Mouse (Mus musculus) lung, embryonic 16.5 days (tissue): Measurements from ENCODE around the gene Reln. TPM values are rescaled to one million over a fixed set of nuclear protein-coding genes. Genes with fewer than 3 reads are reported as not detected.

Experiments used
- ATAC-seq: fragments of 200-750 bp; cut with Nextera tagmentation; 2 replicates; pipeline ENCODE4 v1.8.0; 2017; ENCODE audit warnings: low read depth, mild to moderate bottlenecking, moderate library complexity
- H3K27ac ChIP-seq: fragments of 300-500 bp; sonication (generic); 2 replicates; pipeline ENCODE4 v1.5.1; 2014; ENCODE audit warnings: mild to moderate bottlenecking, control low read depth, low read length
- H3K27me3 ChIP-seq: fragments of 300-500 bp; sonication (generic); 2 replicates; pipeline ENCODE4 v1.6.1; 2014; ENCODE audit warnings: low read depth, low read length, mixed read lengths; ENCODE audit not compliant: control insufficient read depth, insufficient read depth
- H3K36me3 ChIP-seq: fragments of 300-500 bp; sonication (generic); 2 replicates; pipeline ENCODE4 v1.6.1; 2014; ENCODE audit warnings: low read length; ENCODE audit not compliant: control insufficient read depth, insufficient read depth
- H3K4me1 ChIP-seq: fragments of 300-500 bp; sonication (generic); replicated peaks from 2 replicates; pipeline ENCODE4 v1.6.1; 2014; ENCODE audit warnings: low read length, mixed read lengths; ENCODE audit not compliant: control insufficient read depth, insufficient read depth
- H3K4me2 ChIP-seq: fragments of 300-500 bp; sonication (generic); 2 replicates; pipeline ENCODE4 v1.6.1; 2014; ENCODE audit warnings: low read depth, low read length, control low read depth
- H3K4me3 ChIP-seq: fragments of 300-500 bp; sonication (generic); 2 replicates; pipeline ENCODE4 v1.5.1; 2014; ENCODE audit warnings: mild to moderate bottlenecking, low read length, control low read depth
- H3K9ac ChIP-seq: fragments of 300-500 bp; sonication (generic); 2 replicates; pipeline ENCODE4 v1.6.1; 2014; ENCODE audit warnings: low read length, control low read depth
- H3K9me3 ChIP-seq: fragments of 300-500 bp; sonication (generic); 2 replicates; pipeline ENCODE4 v1.6.1; 2016; ENCODE audit warnings: low read length; ENCODE audit not compliant: control insufficient read depth
- WGBS: fragments of 180-500 bp; shearing (Covaris S2); extraction: QIAGEN DNeasy Blood & Tissue Kit; methylation state at CpG from one replicate; pipeline ENCODE4 v1.1.7; 2014; 5-methylcytosine and 5-hydroxymethylcytosine counted together
- polyA plus RNA-seq: library from polyadenylated mRNA; unstranded; fragments of >200 nt; fragmentation: Nextera tagmentation; extraction: Ambion mirVana; gene quantifications from 2 replicates; pipeline ENCODE4 v1.2.1, GENCODE M21; 2015

The Reln gene
- polyA plus RNA-seq, 1 experiment from 2014 or later, result 0.94 TPM

- Histone ChIP-seq H3K27me3 (no peaks in the 10 kb centered on the region), H3K27ac (no peak overlapping the region), H3K9ac (no peak overlapping the region), H3K4me1 (no peaks in the 10 kb centered on the region), H3K4me2 (no peak overlapping the region), H3K4me3 (no peak overlapping the region), H3K9me3 (no peaks in the 10 kb centered on the region), H3K36me3 (no peaks in the 10 kb centered on the region)
- 81% methylated on average over 7 of the region's 7 CpGs for WGBS
- no peak for ATAC-seq
Observed at GRCm38 (mm10) chr5:21858653-21859052, 485.8 kb downstream of the Reln start.

GRCm38 (mm10) chr5:21851679-21852340 is 492.7 kb downstream of the Reln start:
- H3K27ac ChIP-seq, result no peak overlapping the region
- no peak for ATAC-seq

DNA sequence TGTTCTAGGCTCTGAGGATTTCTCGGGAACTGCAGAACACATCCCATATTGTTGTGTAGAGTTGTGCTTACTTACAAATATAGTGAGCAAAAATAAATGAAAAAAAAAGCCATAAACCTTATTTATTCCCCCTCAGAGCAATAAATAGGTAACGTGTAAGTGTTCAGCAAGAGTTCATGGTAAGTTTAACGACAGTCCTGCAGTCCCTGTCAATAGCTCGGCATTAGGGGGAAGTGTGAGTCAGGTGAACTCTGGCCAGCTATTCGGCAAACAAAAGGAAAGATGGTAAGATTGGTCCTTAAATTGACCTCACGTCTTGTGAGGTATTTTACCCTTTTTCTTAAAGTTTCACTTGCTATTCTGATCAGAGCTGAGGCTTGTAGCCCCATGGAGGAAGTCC is 497.1 kb downstream of the Reln start:
- no peak overlapping the region for H3K27ac ChIP-seq
- H3K4me3 ChIP-seq, result no peak overlapping the region
- H3K9me3 ChIP-seq, result no peaks in the 10 kb centered on the region
- no peak overlapping the region for H3K9ac ChIP-seq
- 0 out of 2 replicates have a peak, but pooled peaks cover 2% of the 10 kb centered on the region for H3K4me1 ChIP-seq
- no peaks in the 10 kb centered on the region for H3K27me3 ChIP-seq
- no peaks in the 10 kb centered on the region for H3K36me3 ChIP-seq
- ATAC-seq, result no peak
- 67% methylated on average over 6 of the region's 6 CpGs for WGBS
- H3K4me2 ChIP-seq, result no peak overlapping the region

More at GRCm38 (mm10) chr5:21851679-21852340, 492.7 kb downstream of the Reln start:
- Histone ChIP-seq H3K27me3 (no peaks in the 10 kb centered on the region), H3K36me3 (no peaks in the 10 kb centered on the region), H3K9me3 (no peaks in the 10 kb centered on the region), H3K4me1 (0 out of 2 replicates have a peak, but pooled peaks cover 2% of the 10 kb centered on the region), H3K4me3 (no peak overlapping the region), H3K4me2 (no peak overlapping the region), H3K9ac (no peak overlapping the region)
- 30% methylated on average over 10 of the region's 10 CpGs for WGBS

DNA sequence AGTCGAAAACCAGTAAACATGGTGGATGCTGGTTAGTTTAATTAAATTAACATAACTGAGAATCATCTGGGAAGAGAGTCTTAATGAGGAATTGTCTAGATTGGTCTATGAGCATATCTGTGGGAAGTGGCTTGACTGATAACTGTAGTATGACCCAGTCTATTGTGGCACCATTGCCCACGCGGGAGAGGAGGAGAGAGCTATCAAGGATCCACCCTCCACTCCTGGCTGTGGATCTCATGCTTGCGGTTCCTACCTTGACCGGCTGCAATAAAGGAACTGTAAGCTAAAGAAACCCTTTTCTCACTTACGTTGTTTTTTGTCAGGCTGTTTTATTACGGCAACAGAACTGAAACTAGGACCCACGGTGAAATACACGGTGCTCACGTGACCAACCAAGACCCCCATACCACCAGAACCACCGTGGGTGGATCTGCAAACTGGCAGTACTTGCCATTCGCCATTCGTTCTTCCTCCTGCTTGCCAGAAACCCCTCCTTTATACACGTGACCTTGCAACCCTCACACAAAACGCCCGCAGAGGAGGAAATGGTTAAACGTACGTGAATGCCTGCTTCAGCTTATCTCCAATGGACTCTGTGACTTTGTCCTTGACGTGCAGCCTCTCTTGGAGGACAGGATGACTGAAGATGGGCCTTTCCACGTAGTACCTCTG is 497.7 kb downstream of the Reln start:
- Histone ChIP-seq H3K27me3 (no peaks in the 10 kb centered on the region), H3K9ac (no peak overlapping the region), H3K4me2 (no peak overlapping the region), H3K4me3 (no peak overlapping the region), H3K36me3 (no peaks in the 10 kb centered on the region), H3K27ac (no peak overlapping the region), H3K4me1 (0 out of 2 replicates have a peak, but pooled peaks cover 2% of the 10 kb centered on the region), H3K9me3 (no peaks in the 10 kb centered on the region)
- no peak for ATAC-seq
- WGBS, result 69% methylated on average over 20 of the region's 20 CpGs

DNA sequence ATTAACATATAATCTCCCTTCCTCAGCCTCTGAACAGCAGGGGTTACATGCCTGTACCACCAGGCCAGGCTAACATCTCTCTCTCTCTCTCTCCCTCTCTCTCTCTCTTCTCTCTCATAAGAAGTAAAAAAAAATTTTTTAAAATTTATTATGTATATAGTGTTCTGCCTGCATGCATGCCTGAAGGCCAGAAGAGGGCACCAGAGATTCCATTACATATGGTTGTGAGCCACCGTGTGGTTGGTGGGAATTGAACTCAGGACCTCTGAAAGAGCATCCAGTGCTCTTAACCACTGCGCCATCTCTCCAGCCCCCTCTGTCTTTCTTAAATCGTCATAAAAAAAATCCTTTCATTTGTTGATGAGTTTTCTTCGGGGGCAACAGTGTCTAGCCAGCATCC is 499.8 kb downstream of the Reln start:
- Histone ChIP-seq H3K9ac (no peak overlapping the region), H3K27ac (no peak overlapping the region), H3K4me1 (no peaks in the 10 kb centered on the region), H3K27me3 (no peaks in the 10 kb centered on the region), H3K9me3 (no peaks in the 10 kb centered on the region), H3K36me3 (no peaks in the 10 kb centered on the region), H3K4me2 (no peak overlapping the region), H3K4me3 (no peak overlapping the region)
- no peak for ATAC-seq
- 75% methylated on average over 4 of the region's 4 CpGs for WGBS

Other genes with a start within 250 kb of the Reln start
- 35.1 and 37.6 TPM in 2 replicates for gene Orc5, start 205.7 kb upstream of the Reln start, polyA plus RNA-seq